9 mouse cellular contexts compared by ENCODE assay signal in genomic region chr6:129534057-129534456, GRCm38 (mm10). TPM values are rescaled to one million over a fixed set of nuclear protein-coding genes. Genes with fewer than 3 reads are reported as not detected.
DNase-seq lines count a peak whose midpoint lies in the region; ATAC-seq and TF ChIP-seq lines count a peak whose summit lies in the region.
"Had no signal": no experiment of that assay in that cellular context is flagged by ENCODE, and none has a peak within 500 bp of the region (broad histone marks: within the 10 kb centered on the region; RNA-seq: fewer than 3 reads in every experiment).

No protein-coding gene starts in this region.

- H3K4me3 ChIP-seq in forebrain, embryonic 16.5 days (replicated peaks; ENCODE audit: low read length) = peak overlapping the region; percentile 72
- H3K4me3 ChIP-seq in liver, embryonic 13.5 days (replicated peaks) = peak overlapping the region; percentile 80
- H3K4me3 ChIP-seq in stomach, embryonic 16.5 days (replicated peaks; ENCODE audit: low read length) = peak overlapping the region; percentile 88

- H3K4me2 ChIP-seq in forebrain, embryonic 16.5 days (ENCODE audit: low read length) = peak overlapping the region; percentile 57
- H3K4me2 ChIP-seq in liver, embryonic 13.5 days = peak overlapping the region; percentile 88
- peak overlapping the region; percentile 95 for H3K4me2 ChIP-seq in stomach, embryonic 16.5 days (ENCODE audit: low read depth, low read length)

- WGBS in forebrain, embryonic 16.5 days = 4% methylated on average over 9 of the region's 9 CpGs
- 6% methylated on average over 9 of the region's 9 CpGs for WGBS in liver, embryonic 13.5 days (ENCODE audit: insufficient replicate concordance)
- WGBS in stomach, embryonic 16.5 days = 14% methylated on average over 9 of the region's 9 CpGs

- peaks cover 25% of the 10 kb centered on the region for H3K4me1 ChIP-seq in forebrain, embryonic 16.5 days (replicated peaks; ENCODE audit: control insufficient read depth, insufficient read depth, low read length)
- peaks cover 31% of the 10 kb centered on the region for H3K4me1 ChIP-seq in liver, embryonic 13.5 days (replicated peaks)
- peaks cover 18% of the 10 kb centered on the region for H3K4me1 ChIP-seq in stomach, embryonic 16.5 days (ENCODE audit: control insufficient read depth, insufficient read depth, low read length)

- H3K9ac ChIP-seq in forebrain, embryonic 16.5 days (replicated peaks; ENCODE audit: low read depth, low read length) = peak overlapping the region; percentile 82
- H3K9ac ChIP-seq in liver, embryonic 13.5 days = peak overlapping the region; percentile 84
- H3K9ac ChIP-seq in stomach, embryonic 16.5 days (ENCODE audit: low read length) = peak overlapping the region; percentile 84

- H3K27ac ChIP-seq in forebrain, embryonic 16.5 days (ENCODE audit: low read length) = peak overlapping the region; percentile 76
- peak overlapping the region; percentile 82 for H3K27ac ChIP-seq in liver, embryonic 13.5 days
- H3K27ac ChIP-seq in stomach, embryonic 16.5 days (ENCODE audit: low read length) = no peak overlapping the region

- no peaks in the 10 kb centered on the region for H3K27me3 ChIP-seq in forebrain, embryonic 16.5 days (replicated peaks; ENCODE audit: control insufficient read depth, insufficient read depth, low read length)
- H3K27me3 ChIP-seq in liver, embryonic 13.5 days = no peaks in the 10 kb centered on the region
- H3K27me3 ChIP-seq in stomach, embryonic 16.5 days (ENCODE audit: control insufficient read depth, insufficient read depth, low read length) = no peaks in the 10 kb centered on the region

- peak; percentile 21 for DNase-seq in heart, adult 8-10 months (ENCODE audit: low spot score)
- DNase-seq in heart, postnatal 14 days = no peak
- peak; percentile 71 for DNase-seq in 416B (ENCODE audit: low read depth)
- DNase-seq in brain, embryonic 14.5 days (ENCODE audit: low read depth) = peak; percentile 82
- DNase-seq in liver, embryonic 13.5 days = no peak

- intact Hi-C loops in heart, postnatal 14 days (cut with DNase I) = loop anchor here (10.0 kb wide), 1 partner anchor 689 kb away; no protein-coding TSS in a partner anchor

- H3K36me3 ChIP-seq in forebrain, embryonic 16.5 days (ENCODE audit: control insufficient read depth, insufficient read depth) = peaks cover 9% of the 10 kb centered on the region
- H3K36me3 ChIP-seq in liver, embryonic 13.5 days = peaks cover 18% of the 10 kb centered on the region
- no peaks in the 10 kb centered on the region for H3K36me3 ChIP-seq in stomach, embryonic 16.5 days (ENCODE audit: control insufficient read depth, insufficient read depth, low read length)

- no peaks in the 10 kb centered on the region for H3K9me3 ChIP-seq in forebrain, embryonic 16.5 days (ENCODE audit: control insufficient read depth, low read length)
- H3K9me3 ChIP-seq in liver, embryonic 13.5 days (replicated peaks) = no peaks in the 10 kb centered on the region
- no peaks in the 10 kb centered on the region for H3K9me3 ChIP-seq in stomach, embryonic 16.5 days (replicated peaks; ENCODE audit: control insufficient read depth, low read length)

- ATAC-seq in forebrain, embryonic 16.5 days = peak; percentile 57
- peak; percentile 19; the same call in 1 of the 2 replicates for ATAC-seq in liver, embryonic 13.5 days (ENCODE audit: low read depth)
- no peak for ATAC-seq in stomach, embryonic 16.5 days (ENCODE audit: insufficient read depth, low FRiP score)
- no peak for ATAC-seq in monocyte, adult 5-6 weeks (replicated peaks; ENCODE audit: insufficient number of reproducible peaks, low FRiP score, low TSS enrichment, poor library complexity, severe bottlenecking)

- no peak for TF ChIP-seq POLR2A in brain, embryonic 14.5 days (IDR thresholded peaks at IDR 0.05; ENCODE audit: borderline replicate concordance, extremely low read depth, insufficient read depth, insufficient read length, poor library complexity, severe bottlenecking)

- no peak for TF ChIP-seq CTCF in brain, embryonic 14.5 days (IDR thresholded peaks at IDR 0.05; ENCODE audit: borderline replicate concordance, extremely low read depth, insufficient read depth, insufficient read length)

RNA-seq across cellular contexts. Expression of gene Gabarapl1, which starts 1.1 kb away (rescaled TPM):
- total RNA-seq in heart, adult 8-10 months (2022) = 100 to 1,000 TPM; 118 to 204 (median 178) TPM
- 10 to 100 TPM; 79.8 to 85.9 TPM for total RNA-seq in heart, postnatal 14 days (2021)
- polyA plus RNA-seq in brain, embryonic 14.5 days (2012; rRNA removed) = 151 and 161 TPM in 2 replicates
- 203 and 217 TPM in 2 replicates for polyA plus RNA-seq in forebrain, embryonic 16.5 days (2015; fragmentation: Nextera tagmentation; extraction: Ambion mirVana)
- polyA plus RNA-seq in liver, embryonic 13.5 days (2015; fragmentation: Nextera tagmentation; extraction: Ambion mirVana) = 35.4 and 38.3 TPM in 2 replicates
- 42.8 and 44.6 TPM in 2 replicates for polyA plus RNA-seq in stomach, embryonic 16.5 days (2015; fragmentation: Nextera tagmentation; extraction: Ambion mirVana)
- 27.9 to 39.7 TPM (median 35.0 TPM) in 3 replicates for total RNA-seq in monocyte, adult 5-6 weeks (2017)

RNA-seq across cellular contexts. Expression of gene Tmem52b, which starts 21.7 kb away (rescaled TPM):
- total RNA-seq in heart, adult 8-10 months (2022) = not detected
- not detected for total RNA-seq in heart, postnatal 14 days (2021)
- 0.10 TPM in 1 of 2 replicates, not detected in the other for polyA plus RNA-seq in brain, embryonic 14.5 days (2012; rRNA removed)
- 0.09 TPM in 1 of 2 replicates, not detected in the other for polyA plus RNA-seq in forebrain, embryonic 16.5 days (2015; fragmentation: Nextera tagmentation; extraction: Ambion mirVana)
- polyA plus RNA-seq in liver, embryonic 13.5 days (2015; fragmentation: Nextera tagmentation; extraction: Ambion mirVana) = not detected in 2 replicates
- not detected in 2 replicates for polyA plus RNA-seq in stomach, embryonic 16.5 days (2015; fragmentation: Nextera tagmentation; extraction: Ambion mirVana)
- total RNA-seq in monocyte, adult 5-6 weeks (2017) = 1.9 TPM in 1 of 3 replicates, not detected in the others
- total RNA-seq: adrenal gland, postnatal 36 days had no signal

RNA-seq across cellular contexts. Expression of gene Olr1, which starts 27.1 kb away (rescaled TPM):
- total RNA-seq in heart, adult 8-10 months (2022) = under 1 TPM in 2 of 4 experiments, not detected in 2; 0.20 to 0.31 TPM
- under 1 TPM in 1 of 2 experiments, not detected in 1; 0.12 TPM for total RNA-seq in heart, postnatal 14 days (2021)
- polyA plus RNA-seq in brain, embryonic 14.5 days (2012; rRNA removed) = not detected in 2 replicates
- not detected in 2 replicates for polyA plus RNA-seq in forebrain, embryonic 16.5 days (2015; fragmentation: Nextera tagmentation; extraction: Ambion mirVana)
- polyA plus RNA-seq in liver, embryonic 13.5 days (2015; fragmentation: Nextera tagmentation; extraction: Ambion mirVana) = 0.65 and 0.95 TPM in 2 replicates
- polyA plus RNA-seq in stomach, embryonic 16.5 days (2015; fragmentation: Nextera tagmentation; extraction: Ambion mirVana) = 0.07 and 0.15 TPM in 2 replicates
- 8.4 to 15.7 TPM (median 11.1 TPM) in 3 replicates for total RNA-seq in monocyte, adult 5-6 weeks (2017)

RNA-seq across cellular contexts. Expression of gene Klre1, which starts 43.6 kb away (rescaled TPM):
- not detected for total RNA-seq in heart, adult 8-10 months (2022)
- not detected for total RNA-seq in heart, postnatal 14 days (2021)
- polyA plus RNA-seq in brain, embryonic 14.5 days (2012; rRNA removed) = 0.08 and 0.11 TPM in 2 replicates
- not detected in 2 replicates for polyA plus RNA-seq in forebrain, embryonic 16.5 days (2015; fragmentation: Nextera tagmentation; extraction: Ambion mirVana)
- not detected in 2 replicates for polyA plus RNA-seq in liver, embryonic 13.5 days (2015; fragmentation: Nextera tagmentation; extraction: Ambion mirVana)
- not detected in 2 replicates for polyA plus RNA-seq in stomach, embryonic 16.5 days (2015; fragmentation: Nextera tagmentation; extraction: Ambion mirVana)
- total RNA-seq in monocyte, adult 5-6 weeks (2017) = 390 to 1,008 TPM (median 400 TPM) in 3 replicates

RNA-seq across cellular contexts. Expression of gene Klrd1, which starts 57.5 kb away (rescaled TPM):
- total RNA-seq in heart, adult 8-10 months (2022) = under 1 TPM in 1 of 4 experiments, not detected in 3; 0.35 TPM
- not detected for total RNA-seq in heart, postnatal 14 days (2021)
- polyA plus RNA-seq in brain, embryonic 14.5 days (2012; rRNA removed) = 0.18 TPM in 1 of 2 replicates, not detected in the other
- polyA plus RNA-seq in forebrain, embryonic 16.5 days (2015; fragmentation: Nextera tagmentation; extraction: Ambion mirVana) = not detected in 2 replicates
- 0.27 and 0.48 TPM in 2 replicates for polyA plus RNA-seq in liver, embryonic 13.5 days (2015; fragmentation: Nextera tagmentation; extraction: Ambion mirVana)
- polyA plus RNA-seq in stomach, embryonic 16.5 days (2015; fragmentation: Nextera tagmentation; extraction: Ambion mirVana) = 0.76 and 1.1 TPM in 2 replicates
- 278 to 891 TPM (median 296 TPM) in 3 replicates for total RNA-seq in monocyte, adult 5-6 weeks (2017)
- total RNA-seq: adrenal gland, postnatal 36 days had no signal

Comparison
In these comparisons a context has a peak if more than half of its experiments do, and no peak if none do; other contexts are left out.
1. DNase-seq: peak in heart, adult 8-10 months (single experiment), 416B (single experiment) and brain, embryonic 14.5 days (single experiment); none in heart, postnatal 14 days (0 of 2) and liver, embryonic 13.5 days (single experiment).
2. ATAC-seq: peak in forebrain, embryonic 16.5 days (single experiment) and liver, embryonic 13.5 days (single experiment); none in stomach, embryonic 16.5 days (single experiment) and monocyte, adult 5-6 weeks (single experiment).
3. Peak in every context shown above with its lines, with median percentiles within 50 percentile points of each other: H3K4me2 ChIP-seq, H3K4me3 ChIP-seq and H3K9ac ChIP-seq.